Mouse (Mus musculus): ENCODE results near the gene Fbln1. TPM values are rescaled to one million over a fixed set of nuclear protein-coding genes. Genes with fewer than 3 reads are reported as not detected.

Fbln1 gene
- polyA plus RNA-seq, 1 experiment from 2014 or later, result 236 TPM

DNA sequence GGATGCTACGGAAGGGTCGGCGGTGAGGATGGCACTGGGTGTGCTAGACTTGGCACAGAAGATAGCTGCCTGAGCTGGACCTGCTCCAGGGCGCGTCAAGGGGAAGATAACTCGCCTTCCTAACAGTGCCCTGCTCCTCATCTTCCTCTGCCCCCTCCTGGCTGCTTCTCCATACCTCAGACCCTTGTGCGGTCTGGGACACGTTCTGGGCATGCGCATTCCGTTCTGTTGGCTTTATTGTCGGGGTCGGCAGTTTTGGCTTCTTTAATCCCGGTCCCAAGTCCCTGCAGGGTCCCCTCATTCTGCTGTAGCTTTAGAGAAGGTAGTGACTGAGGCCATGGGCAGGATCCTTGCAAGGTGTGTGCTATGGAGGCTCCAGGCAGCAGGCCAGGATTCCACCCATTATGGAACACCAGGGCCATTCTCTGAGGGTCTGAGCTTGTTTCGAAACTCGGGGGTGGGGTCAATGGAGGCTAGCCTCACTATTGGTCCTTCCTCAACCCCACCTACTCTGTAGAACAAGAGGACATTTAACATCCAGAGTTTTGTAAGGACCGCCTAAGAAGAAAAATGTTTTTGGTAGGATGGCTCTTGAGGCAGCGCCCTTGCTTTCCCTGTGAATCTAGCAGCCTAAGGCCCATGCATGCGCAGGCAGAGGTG is 5.5 kb downstream of the Fbln1 start:
- WGBS, result 87% methylated on average over 18 of the region's 18 CpGs
- Histone ChIP-seq H3K36me3 (ENCODE audit: control insufficient read depth, insufficient read depth, low read length) (peaks cover 31% of the 10 kb centered on the region), H3K9ac (ENCODE audit: low read length) (peak overlapping the region; percentile 48; the same call in 1 of the 2 replicates), H3K27ac (ENCODE audit: low read length) (peak overlapping the region; percentile 84), H3K4me3 (replicated peaks; ENCODE audit: low read length) (no peak overlapping the region; the same call in 1 of the 2 replicates), H3K4me1 (ENCODE audit: control insufficient read depth, insufficient read depth, low read length) (peaks cover 25% of the 10 kb centered on the region), H3K27me3 (ENCODE audit: control insufficient read depth, insufficient read depth, low read length) (no peaks in the 10 kb centered on the region), H3K4me2 (ENCODE audit: low read depth, low read length) (peak overlapping the region; percentile 46), H3K9me3 (replicated peaks; ENCODE audit: control insufficient read depth, low read length) (peaks cover 12% of the 10 kb centered on the region)
- ATAC-seq (ENCODE audit: insufficient read depth, low FRiP score), result no peak

DNA sequence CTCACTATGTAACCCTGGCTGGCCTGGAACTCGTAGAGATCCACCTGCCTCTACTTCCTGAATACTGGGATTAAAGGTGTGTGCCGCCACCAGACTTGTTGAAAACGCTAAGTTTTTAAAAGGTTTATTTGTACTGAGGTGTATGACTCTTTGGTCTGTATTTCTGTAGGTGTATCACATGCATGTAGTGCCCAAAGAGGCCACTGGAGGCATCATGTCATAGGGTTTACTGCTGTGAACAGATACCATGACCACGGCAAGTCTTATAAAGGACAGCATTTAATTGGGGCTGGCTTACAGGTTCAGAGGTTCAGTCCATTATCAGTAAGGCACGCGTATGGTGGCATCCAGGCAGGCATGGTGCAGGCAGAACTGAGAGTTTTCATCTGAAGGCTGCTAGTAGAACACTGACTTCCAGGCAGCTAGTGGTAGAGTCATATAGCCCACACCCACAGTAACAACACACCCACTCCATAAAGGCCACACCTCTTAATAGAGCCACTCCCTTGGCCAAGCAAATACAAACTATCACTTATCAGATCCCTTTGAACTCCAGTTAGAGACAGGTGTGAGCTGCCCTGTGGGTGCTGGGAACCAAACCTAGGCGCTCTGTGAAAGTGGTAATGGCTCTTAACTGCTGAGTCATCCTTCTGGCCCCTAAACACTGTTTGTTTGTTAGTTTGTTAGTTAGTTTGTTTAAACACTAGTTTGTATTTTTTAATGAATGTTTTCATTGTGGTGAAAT is 10.5 kb downstream of the Fbln1 start:
- ATAC-seq (ENCODE audit: insufficient read depth, low FRiP score), result no peak
- Histone ChIP-seq H3K4me1 (ENCODE audit: control insufficient read depth, insufficient read depth, low read length) (peaks cover 5% of the 10 kb centered on the region; the same call in 1 of the 2 replicates), H3K27ac (ENCODE audit: low read length) (no peak overlapping the region), H3K27me3 (ENCODE audit: control insufficient read depth, insufficient read depth, low read length) (no peaks in the 10 kb centered on the region), H3K9me3 (replicated peaks; ENCODE audit: control insufficient read depth, low read length) (peaks cover 12% of the 10 kb centered on the region), H3K4me2 (ENCODE audit: low read depth, low read length) (no peak overlapping the region), H3K4me3 (replicated peaks; ENCODE audit: low read length) (no peak overlapping the region), H3K36me3 (ENCODE audit: control insufficient read depth, insufficient read depth, low read length) (peaks cover 26% of the 10 kb centered on the region), H3K9ac (ENCODE audit: low read length) (no peak overlapping the region)
- 93% methylated on average over 7 of the region's 7 CpGs for WGBS

DNA sequence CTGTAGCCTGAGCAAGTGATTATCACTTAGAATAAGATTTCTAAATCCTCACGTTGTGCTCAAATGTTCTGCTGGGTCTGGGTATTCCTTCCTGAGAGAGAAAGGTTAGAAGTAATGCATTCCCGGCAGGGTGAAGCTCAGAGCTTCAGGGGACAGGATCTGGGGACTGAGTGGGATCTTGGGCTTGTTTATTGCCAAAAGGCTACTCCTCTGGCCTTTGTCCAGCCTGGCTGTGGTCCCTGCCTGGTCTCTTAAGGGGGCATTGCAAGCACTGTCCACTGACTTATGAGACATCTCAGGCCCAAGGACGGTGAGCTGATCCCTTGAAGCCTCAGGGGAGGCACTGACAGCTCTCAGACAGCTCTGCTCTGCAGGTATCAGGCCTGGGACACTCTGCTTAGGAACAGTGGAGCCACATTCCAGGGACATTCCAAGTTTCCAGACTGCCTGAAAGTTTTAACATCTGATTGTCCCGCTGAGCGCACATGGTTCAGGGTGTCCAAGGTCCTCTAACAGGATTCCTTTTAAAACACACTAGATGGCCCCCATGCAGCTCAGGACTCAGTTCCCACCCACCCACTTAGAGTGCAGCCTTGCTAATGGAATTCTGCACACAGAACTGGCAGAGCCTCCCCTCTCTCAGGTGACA is 13.0 kb downstream of the Fbln1 start:
- ATAC-seq (ENCODE audit: insufficient read depth, low FRiP score), result no peak
- H3K36me3 ChIP-seq (ENCODE audit: control insufficient read depth, insufficient read depth, low read length), result peaks cover 25% of the 10 kb centered on the region
- H3K4me2 ChIP-seq (ENCODE audit: low read depth, low read length), result no peak overlapping the region
- no peak overlapping the region for H3K4me3 ChIP-seq (replicated peaks; ENCODE audit: low read length)
- WGBS, result 76% methylated on average over 5 of the region's 5 CpGs
- H3K9ac ChIP-seq (ENCODE audit: low read length), result no peak overlapping the region
- H3K4me1 ChIP-seq (ENCODE audit: control insufficient read depth, insufficient read depth, low read length), result peaks cover 7% of the 10 kb centered on the region; the same call in 1 of the 2 replicates
- no peaks in the 10 kb centered on the region for H3K27me3 ChIP-seq (ENCODE audit: control insufficient read depth, insufficient read depth, low read length)
- peaks cover 12% of the 10 kb centered on the region for H3K9me3 ChIP-seq (replicated peaks; ENCODE audit: control insufficient read depth, low read length)
- no peak overlapping the region for H3K27ac ChIP-seq (ENCODE audit: low read length)

DNA sequence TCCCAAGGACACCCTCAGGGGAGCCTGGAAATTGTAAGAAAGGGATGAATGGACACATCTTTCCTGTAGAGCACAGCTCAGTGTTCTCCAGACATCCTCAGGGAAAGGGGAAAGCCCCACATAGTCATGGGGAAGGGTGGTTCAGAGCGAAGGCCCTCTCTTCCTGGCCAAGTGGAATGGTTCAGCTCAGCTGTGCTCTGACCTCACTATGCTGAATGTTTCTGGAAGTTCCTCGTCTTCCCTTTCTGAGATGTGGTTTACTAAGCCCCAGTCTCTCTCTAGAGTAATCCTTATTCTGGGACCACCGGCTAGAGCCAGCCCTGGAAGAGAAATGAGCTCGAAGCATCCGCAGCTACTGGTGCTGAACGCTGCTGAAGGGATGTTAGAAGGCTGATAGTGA is 14.6 kb downstream of the Fbln1 start:
- Histone ChIP-seq H3K4me3 (replicated peaks; ENCODE audit: low read length) (no peak overlapping the region), H3K4me1 (ENCODE audit: control insufficient read depth, insufficient read depth, low read length) (peaks cover 7% of the 10 kb centered on the region; the same call in 1 of the 2 replicates), H3K4me2 (ENCODE audit: low read depth, low read length) (no peak overlapping the region), H3K36me3 (ENCODE audit: control insufficient read depth, insufficient read depth, low read length) (peaks cover 26% of the 10 kb centered on the region), H3K27me3 (ENCODE audit: control insufficient read depth, insufficient read depth, low read length) (no peaks in the 10 kb centered on the region), H3K9ac (ENCODE audit: low read length) (no peak overlapping the region), H3K9me3 (replicated peaks; ENCODE audit: control insufficient read depth, low read length) (peaks cover 8% of the 10 kb centered on the region), H3K27ac (ENCODE audit: low read length) (no peak overlapping the region)
- 78% methylated on average over 6 of the region's 6 CpGs for WGBS
- no peak for ATAC-seq (ENCODE audit: insufficient read depth, low FRiP score)

DNA sequence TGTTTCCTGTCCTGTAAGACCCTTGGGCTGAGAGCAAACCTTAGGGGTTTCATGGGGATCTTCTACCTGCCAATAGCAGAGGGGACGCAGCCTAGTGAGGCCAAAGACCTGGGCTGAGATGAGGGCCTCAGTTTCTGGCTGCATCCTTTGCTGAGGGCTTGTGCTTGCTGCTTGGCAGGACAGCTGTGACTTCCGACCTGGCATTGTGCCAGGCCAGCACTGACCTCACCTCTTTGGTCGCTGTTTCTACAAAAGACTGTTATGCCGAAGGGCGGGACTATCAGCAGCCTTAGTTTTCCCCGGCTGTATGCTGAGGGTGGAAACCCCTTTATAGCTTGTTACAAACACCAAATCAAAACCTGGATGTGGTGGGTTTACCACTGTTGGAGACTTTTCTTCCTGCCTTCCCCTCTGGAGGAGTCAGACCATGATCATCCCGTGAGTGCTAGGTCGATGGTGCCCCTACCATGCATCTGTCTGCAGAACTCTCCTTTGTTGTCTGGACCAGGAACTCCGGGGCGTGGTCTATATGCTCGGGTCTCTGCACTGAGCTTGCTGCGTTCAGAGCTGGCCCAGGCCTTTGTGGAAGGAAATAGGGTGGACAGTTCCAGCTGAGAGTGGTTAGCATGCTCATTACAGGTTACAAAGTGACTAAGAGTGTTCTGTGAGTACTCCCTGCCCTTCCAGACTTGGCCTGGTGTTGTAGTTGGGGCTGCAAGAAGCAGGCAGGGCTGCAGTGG is 15.5 kb downstream of the Fbln1 start:
- Histone ChIP-seq H3K27ac (ENCODE audit: low read length) (peak overlapping the region; percentile 40), H3K4me3 (replicated peaks; ENCODE audit: low read length) (no peak overlapping the region), H3K4me2 (ENCODE audit: low read depth, low read length) (no peak overlapping the region), H3K27me3 (ENCODE audit: control insufficient read depth, insufficient read depth, low read length) (no peaks in the 10 kb centered on the region), H3K36me3 (ENCODE audit: control insufficient read depth, insufficient read depth, low read length) (peaks cover 17% of the 10 kb centered on the region), H3K4me1 (ENCODE audit: control insufficient read depth, insufficient read depth, low read length) (peaks cover 7% of the 10 kb centered on the region; the same call in 1 of the 2 replicates), H3K9me3 (replicated peaks; ENCODE audit: control insufficient read depth, low read length) (no peaks in the 10 kb centered on the region), H3K9ac (ENCODE audit: low read length) (peak overlapping the region; percentile 20; the same call in 1 of the 2 replicates)
- 42% methylated on average over 12 of the region's 12 CpGs for WGBS
- ATAC-seq (ENCODE audit: insufficient read depth, low FRiP score), result peak; percentile 70

DNA sequence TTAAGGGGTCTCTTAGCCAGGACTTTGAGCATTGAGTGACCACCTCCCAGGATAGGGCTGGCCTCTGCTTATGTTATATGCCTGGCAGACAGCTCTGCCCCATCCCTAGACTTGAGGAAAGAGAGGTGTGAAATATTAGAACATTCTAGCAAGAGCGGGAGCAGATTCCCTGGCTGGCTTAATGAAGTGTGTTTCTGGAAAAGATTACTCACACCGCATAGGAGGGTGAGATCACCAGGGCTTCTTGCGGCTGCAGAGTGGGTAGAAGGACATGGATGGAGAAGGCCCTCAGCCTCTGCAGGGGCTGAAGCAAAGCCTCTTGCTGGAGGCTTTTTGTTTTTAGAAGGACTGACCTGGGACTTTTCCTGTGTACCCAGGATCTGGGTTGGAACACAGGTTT is 19.9 kb downstream of the Fbln1 start:
- Histone ChIP-seq H3K36me3 (ENCODE audit: control insufficient read depth, insufficient read depth, low read length) (peaks cover 31% of the 10 kb centered on the region), H3K27me3 (ENCODE audit: control insufficient read depth, insufficient read depth, low read length) (no peaks in the 10 kb centered on the region), H3K4me2 (ENCODE audit: low read depth, low read length) (no peak overlapping the region), H3K4me3 (replicated peaks; ENCODE audit: low read length) (no peak overlapping the region), H3K9ac (ENCODE audit: low read length) (no peak overlapping the region), H3K4me1 (ENCODE audit: control insufficient read depth, insufficient read depth, low read length) (peaks cover 20% of the 10 kb centered on the region; the same call in 1 of the 2 replicates), H3K9me3 (replicated peaks; ENCODE audit: control insufficient read depth, low read length) (no peaks in the 10 kb centered on the region), H3K27ac (ENCODE audit: low read length) (no peak overlapping the region)
- 90% methylated on average over 3 of the region's 3 CpGs for WGBS
- no peak for ATAC-seq (ENCODE audit: insufficient read depth, low FRiP score)

DNA sequence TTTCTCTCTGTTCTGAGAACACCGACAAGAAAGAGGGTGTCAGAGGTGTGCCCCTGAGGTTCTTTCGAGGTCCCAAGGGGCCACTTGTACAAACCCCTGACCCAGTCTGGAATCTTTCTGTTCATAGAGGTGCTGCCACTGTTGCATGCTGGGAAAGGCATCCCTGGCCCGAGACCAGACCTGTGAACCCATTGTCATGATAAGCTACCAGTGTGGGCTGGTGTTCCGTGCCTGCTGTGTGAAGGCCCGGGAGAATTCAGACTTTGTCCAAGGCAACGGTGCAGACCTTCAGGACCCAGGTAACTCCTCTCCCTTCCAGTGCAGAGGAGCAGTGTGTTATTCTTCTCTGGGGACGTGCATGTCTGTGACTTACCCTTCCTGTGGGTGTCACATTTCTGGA is 21.1 kb downstream of the Fbln1 start:
- no peak for ATAC-seq (ENCODE audit: insufficient read depth, low FRiP score)
- Histone ChIP-seq H3K36me3 (ENCODE audit: control insufficient read depth, insufficient read depth, low read length) (peaks cover 34% of the 10 kb centered on the region), H3K9me3 (replicated peaks; ENCODE audit: control insufficient read depth, low read length) (no peaks in the 10 kb centered on the region), H3K9ac (ENCODE audit: low read length) (no peak overlapping the region), H3K4me1 (ENCODE audit: control insufficient read depth, insufficient read depth, low read length) (peaks cover 13% of the 10 kb centered on the region), H3K27me3 (ENCODE audit: control insufficient read depth, insufficient read depth, low read length) (no peaks in the 10 kb centered on the region), H3K4me3 (replicated peaks; ENCODE audit: low read length) (no peak overlapping the region), H3K27ac (ENCODE audit: low read length) (no peak overlapping the region), H3K4me2 (ENCODE audit: low read depth, low read length) (no peak overlapping the region)
- 65% methylated on average over 7 of the region's 7 CpGs for WGBS

DNA sequence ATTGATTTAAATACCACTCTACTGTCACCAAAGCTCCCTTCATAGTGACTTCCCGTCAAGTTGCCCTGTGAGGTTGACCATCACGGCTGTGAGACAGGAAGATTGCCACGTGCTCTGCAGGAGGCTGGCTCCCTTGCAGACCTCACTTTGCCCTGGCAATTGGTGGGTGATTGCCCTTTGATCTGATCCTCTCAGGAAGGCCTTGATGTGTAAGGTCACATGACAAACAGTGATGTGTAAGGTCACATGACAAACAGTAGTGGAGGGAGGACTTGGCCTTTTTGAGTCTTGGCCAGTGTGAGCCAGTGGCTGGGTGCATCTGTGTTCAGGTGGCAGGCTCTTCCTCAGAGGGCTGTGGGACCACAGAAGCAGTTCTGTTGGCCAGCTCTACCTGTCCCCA is 22.8 kb downstream of the Fbln1 start:
- H3K36me3 ChIP-seq (ENCODE audit: control insufficient read depth, insufficient read depth, low read length), result peaks cover 30% of the 10 kb centered on the region
- peaks cover 19% of the 10 kb centered on the region for H3K4me1 ChIP-seq (ENCODE audit: control insufficient read depth, insufficient read depth, low read length)
- no peaks in the 10 kb centered on the region for H3K9me3 ChIP-seq (replicated peaks; ENCODE audit: control insufficient read depth, low read length)
- H3K27ac ChIP-seq (ENCODE audit: low read length), result no peak overlapping the region
- no peak for ATAC-seq (ENCODE audit: insufficient read depth, low FRiP score)
- no peak overlapping the region for H3K4me2 ChIP-seq (ENCODE audit: low read depth, low read length)
- H3K9ac ChIP-seq (ENCODE audit: low read length), result no peak overlapping the region
- 73% methylated on average over 3 of the region's 3 CpGs for WGBS
- H3K4me3 ChIP-seq (replicated peaks; ENCODE audit: low read length), result no peak overlapping the region
- no peaks in the 10 kb centered on the region for H3K27me3 ChIP-seq (ENCODE audit: control insufficient read depth, insufficient read depth, low read length)
